Mouse (Mus musculus): ENCODE data around the gene Nipsnap3a.

Gene Nipsnap3a

DNA sequence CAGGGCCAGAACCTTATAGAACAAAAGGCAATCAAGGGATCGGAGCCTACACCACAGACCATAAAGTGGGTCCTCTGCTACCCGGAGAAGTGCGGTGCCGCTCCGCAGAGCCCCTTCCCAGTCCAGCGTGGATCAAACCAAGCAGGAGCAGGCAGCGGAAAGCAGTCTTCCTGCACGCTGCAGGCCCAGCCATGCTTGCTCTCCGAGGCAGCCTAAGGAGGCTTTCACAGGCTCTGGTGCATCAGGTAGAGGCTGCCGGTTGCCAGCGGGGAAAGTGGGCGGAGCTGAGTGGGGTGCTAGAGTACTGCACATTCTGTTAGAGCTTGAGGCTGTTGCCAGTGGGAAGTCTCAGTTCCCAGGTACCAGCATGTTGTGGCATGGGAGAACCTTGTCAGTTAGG is at the start of gene Nipsnap3a:
Gene Nipsnap3a (plus strand): TSS at position 25 of the 400 bp plus-strand sequence.
- DNase-seq (ENCODE audit: low spot score in 2 of 2) = no peak

DNA sequence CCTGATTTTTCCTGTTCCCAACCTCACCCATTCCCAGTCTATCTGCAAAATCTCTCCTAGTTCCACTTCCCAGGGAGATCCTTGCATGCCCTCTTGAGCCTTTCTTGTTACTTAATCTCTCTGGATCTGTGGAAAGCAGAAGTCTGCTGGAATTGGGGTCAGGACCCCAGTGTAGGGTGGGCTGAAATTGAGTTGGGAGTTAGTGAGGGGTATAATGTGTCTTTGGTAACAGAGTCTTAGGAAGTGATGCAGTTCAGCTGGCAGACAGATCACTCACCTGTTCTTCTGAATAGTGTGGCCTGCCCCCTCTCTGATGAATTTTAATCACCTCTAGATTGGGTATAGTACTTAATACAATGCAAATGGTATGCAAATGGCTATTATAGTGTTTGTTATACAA is 42.4 kb upstream of the Nipsnap3a start:
- DNase-seq (ENCODE audit: low spot score in 2 of 2) = no peak

DNA sequence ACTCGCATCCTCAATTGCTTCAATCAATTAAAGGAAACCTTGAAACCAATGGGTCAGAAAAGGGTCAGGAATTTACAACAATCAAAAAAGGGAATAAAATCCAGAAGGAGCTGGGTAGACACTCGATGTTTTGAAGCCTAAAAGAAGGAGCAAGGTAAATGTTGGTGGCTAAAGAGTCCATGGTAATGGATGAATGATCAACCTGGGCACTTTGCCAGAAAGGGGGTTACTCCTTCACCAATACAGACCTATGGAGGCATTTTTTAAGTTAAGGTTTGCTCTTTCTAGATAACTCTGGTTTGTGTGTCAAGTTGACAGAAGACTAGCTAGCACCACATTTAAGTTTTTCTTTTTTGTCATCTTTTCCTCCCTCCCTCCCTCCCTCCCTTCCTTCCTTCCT is 40.1 kb upstream of the Nipsnap3a start:
- no peak for DNase-seq (ENCODE audit: low spot score in 2 of 2)

DNA sequence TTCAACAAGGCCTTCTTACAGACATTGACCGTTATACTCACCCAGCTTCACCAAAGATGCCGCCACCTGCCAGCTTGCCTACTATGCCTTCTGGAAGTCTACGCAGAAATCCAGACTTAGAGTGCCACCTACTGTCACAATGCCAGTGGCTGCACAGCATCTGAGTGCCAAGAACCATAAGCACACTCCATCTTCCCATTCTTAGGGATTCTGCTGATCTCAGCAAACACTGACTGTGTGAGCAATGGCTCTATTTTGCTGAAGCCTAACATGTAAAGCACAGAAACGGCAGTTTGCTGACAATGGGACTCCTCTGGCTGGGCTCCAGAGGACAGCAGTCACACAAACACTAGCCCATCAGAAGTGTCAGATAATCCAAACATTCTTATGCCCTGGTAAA is 30.4 kb upstream of the Nipsnap3a start:
- DNase-seq (ENCODE audit: low spot score in 2 of 2) = peak in 1 of 2 experiments; percentile 4

DNA sequence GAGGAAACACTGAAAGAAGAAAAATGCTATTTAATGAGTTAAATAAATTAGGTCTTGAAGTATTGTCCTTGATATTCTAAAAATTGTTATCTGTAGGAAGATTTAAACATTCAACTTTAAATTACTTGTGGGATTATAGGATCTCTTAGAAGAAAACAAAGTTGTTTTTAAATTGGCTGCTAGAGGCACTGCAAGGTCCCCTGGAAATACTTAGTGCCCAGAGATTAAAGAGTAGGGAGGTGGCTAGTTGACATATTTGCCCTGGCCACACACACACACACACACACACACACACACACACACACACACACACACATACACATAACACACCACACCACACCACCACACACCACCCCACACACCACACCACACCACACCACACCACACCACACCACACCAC is 24.8 kb upstream of the Nipsnap3a start, which contains the start of gene Olfr270:
Gene Olfr270 (plus strand): TSS at position 301 of the 400 bp plus-strand sequence.
- no peak for DNase-seq (ENCODE audit: low spot score in 2 of 2)

DNA sequence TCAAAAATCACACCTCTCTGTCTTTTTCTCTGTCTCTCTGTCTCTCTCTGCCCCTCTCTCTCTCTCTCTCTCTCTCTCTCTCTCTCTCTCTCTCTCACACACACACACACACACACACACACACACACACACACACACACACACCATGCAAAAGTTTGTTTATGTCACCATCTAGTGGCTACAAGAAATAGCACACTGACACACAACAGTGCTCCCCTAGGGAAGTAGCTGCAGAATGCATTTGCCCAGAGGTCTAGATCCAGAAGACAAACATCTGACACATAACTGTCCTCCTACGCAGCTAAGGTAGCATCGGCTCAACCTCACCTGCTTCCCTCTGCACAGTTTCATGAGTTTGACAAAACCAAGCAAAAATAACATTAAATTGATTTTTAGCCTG is 3.9 kb upstream of the Nipsnap3a start:
- DNase-seq (ENCODE audit: low spot score in 2 of 2) = no peak

DNA sequence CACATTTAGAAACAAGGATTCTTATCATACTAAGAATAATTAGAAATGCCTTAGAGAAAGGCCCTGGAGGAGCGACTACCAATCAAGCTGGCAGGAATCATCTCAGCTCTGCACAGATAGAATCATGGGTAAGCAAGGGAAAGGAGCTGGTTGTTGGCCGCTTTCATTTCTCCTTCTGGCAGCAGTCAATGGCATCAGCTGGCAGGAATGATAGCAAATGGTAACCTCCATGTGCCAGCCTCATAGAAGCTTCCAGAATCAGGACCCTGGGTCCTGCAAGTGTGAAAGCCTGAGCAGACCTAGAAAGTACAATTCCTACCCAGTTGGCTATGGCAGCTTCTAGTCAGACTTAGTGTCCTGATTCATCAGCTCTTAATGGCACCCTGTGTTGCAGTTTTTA is 2.8 kb upstream of the Nipsnap3a start:
- no peak for DNase-seq (ENCODE audit: low spot score in 2 of 2)

DNA sequence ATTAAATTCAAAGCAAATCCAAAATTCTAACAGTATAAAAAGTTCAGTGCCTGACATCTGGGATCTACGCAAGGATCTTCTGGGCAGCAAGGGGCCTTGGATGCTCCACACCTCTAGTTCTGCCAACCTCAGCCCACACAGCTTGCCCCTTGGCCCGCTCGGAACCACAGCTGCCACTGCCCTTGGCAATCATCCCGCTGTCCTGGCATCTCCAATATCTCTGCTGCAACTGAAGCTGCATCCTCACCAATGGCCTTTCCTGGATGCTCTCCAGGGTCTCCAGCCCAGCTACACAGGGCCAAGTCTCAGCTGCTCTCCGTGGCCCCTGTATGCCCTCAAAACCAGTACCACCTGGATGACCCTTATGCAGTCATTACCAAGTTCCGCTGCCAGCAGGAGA is 10.4 kb downstream of the Nipsnap3a start:
- DNase-seq (ENCODE audit: low spot score in 2 of 2) = no peak

DNA sequence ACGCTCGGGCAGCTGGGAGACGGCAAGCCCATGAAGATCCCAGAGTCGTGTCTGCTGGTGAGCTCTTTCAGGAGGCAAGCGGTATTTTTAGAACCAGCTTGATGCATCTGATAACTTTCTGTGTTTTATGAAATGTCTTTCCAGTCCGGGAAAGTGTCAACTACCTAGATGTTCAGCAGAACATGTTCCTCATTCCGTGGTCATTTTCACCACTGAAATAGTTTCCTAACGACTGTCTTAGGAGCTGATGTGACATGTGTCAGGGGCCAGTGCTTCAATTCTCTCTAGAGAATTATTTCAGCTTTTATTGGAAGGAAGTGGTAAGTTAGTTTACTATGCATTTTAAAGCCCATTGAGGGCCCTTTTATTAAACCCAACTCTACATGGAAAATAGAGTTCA is 11.1 kb downstream of the Nipsnap3a start:
- no peak for DNase-seq (ENCODE audit: low spot score in 2 of 2)

DNA sequence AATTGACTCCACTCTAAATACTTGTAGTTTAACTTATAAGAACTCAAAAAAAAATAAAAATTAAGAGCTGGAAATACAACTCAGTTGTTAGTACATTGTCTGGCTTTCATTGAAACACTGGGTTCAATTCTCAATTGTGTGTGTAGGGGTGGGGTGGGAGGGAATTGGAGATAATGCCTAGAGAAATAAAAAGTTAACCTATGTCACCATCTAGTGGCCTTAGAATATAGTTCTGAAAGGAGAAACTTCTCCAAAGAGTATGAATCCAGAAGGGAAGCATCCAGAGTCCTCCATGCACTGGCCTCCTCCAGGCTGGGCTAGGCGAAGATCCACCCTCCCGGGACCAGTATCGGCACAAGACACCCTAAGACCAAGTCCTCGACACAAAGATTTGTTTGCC is 20.1 kb downstream of the Nipsnap3a start:
- no peak for DNase-seq (ENCODE audit: low spot score in 2 of 2)

DNA sequence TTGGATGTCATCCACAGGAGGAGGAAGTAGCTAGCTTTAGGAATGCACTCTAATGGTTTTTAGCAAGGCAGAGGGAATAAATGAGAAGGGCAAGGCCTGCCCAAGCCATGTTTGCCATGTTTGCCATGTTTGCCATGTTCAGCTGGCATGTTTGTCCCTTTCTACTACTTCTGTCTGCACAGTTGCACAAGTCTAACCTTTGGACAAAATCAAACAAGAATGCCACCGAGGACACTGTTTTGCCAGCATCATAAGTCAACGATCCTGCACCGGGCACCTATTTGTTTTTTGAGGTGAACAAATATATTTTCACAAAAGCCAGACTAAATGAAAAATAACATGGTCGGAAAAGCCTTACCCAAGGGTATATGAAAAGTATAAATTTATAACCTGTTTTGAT is 20.8 kb downstream of the Nipsnap3a start:
- no peak for DNase-seq (ENCODE audit: low spot score in 2 of 2)

DNA sequence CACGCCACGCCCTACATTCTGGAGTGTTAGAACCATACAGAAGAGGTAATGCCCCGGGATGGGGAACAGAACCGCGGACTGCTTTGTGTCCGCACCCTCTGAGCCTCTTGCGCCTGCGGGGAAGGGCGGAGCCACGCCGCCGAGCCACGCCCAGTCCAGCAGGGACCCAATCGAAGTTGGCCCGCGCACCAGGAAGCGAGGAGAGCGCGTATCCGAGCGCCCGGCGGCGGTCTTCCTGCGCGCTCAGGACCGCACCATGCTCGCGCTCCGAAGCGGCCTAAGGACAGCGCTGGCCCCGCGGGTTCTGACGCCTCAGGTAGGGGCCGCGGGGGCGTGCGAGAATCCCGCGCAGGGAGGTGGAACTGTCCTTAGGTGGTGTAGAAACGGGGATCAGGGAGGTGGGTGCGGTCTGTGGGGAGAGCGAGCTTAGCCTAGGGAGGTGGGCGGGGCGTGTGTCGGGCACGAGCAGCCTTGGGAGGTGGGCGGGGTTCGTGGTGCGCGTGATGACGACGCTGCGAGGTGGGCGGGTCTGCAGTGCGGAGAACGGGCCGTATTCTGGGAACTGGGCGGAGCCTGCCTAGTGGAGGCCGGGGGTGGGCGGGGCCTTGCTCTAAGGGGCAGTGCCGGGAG is 22.8 kb downstream of the Nipsnap3a start, which contains the start of gene Nipsnap3b:
Gene Nipsnap3b (plus strand): TSS at position 149 of the 630 bp plus-strand sequence.
- peak; percentile 91 to 94 for DNase-seq (ENCODE audit: low spot score in 2 of 2)

DNA sequence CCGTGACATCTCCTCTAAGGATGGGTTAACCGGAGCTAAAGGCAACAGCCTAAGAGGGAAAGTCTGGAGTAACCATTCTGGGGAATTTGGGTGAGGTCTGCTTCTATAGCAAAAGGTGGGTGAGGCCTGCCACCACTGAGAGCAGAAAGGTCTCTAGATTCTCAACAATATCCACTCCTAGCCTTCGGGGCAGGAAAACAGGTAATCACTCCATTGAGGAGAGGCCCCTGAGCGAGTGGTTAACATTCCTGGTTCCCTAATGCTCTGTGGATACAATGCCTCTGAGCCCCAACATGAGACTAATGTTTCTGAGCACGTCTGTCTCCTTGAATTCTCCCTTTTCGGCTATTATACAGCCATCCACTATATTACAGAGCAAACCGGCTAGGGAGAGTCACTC is 25.3 kb downstream of the Nipsnap3a start:
- no peak for DNase-seq (ENCODE audit: low spot score in 2 of 2)

DNA sequence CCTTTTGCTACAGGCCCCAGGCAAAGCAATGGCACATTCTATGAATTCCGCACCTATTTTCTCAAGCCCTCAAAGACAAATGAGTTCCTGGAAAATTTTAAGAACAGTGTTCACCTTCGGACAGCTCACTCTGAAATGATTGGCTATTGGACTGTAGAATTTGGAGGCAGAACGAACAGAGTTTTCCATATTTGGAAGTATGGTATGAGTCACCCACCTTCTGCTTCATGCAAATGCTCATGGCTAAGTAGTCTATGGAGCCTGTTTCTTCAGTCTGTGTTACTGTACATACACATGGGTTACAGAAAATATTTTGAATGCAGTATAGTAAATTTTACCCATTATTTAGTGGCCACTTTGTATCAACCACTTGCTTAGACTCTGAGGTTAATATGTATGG is 26.0 kb downstream of the Nipsnap3a start:
- no peak for DNase-seq (ENCODE audit: low spot score in 2 of 2)

DNA sequence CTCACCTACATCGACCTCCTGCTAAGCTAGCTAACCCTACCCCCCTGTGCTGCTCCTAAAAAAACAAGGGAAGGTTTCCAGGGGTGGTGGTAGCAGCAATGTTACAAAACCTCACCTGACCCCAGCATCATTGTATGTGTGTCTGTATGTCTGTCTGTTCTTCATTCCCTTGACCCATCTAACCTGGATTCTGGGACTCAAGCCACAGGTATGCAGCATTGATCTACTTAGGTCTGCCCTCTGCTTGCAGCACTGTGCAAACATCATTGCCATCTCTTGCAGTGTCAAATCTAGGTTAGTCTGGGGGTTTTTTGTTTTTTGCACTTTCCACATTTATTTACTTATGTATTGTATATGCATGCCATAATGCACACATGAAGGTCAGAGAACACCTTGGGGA is 29.3 kb downstream of the Nipsnap3a start:
- no peak for DNase-seq (ENCODE audit: low spot score in 2 of 2)

DNA sequence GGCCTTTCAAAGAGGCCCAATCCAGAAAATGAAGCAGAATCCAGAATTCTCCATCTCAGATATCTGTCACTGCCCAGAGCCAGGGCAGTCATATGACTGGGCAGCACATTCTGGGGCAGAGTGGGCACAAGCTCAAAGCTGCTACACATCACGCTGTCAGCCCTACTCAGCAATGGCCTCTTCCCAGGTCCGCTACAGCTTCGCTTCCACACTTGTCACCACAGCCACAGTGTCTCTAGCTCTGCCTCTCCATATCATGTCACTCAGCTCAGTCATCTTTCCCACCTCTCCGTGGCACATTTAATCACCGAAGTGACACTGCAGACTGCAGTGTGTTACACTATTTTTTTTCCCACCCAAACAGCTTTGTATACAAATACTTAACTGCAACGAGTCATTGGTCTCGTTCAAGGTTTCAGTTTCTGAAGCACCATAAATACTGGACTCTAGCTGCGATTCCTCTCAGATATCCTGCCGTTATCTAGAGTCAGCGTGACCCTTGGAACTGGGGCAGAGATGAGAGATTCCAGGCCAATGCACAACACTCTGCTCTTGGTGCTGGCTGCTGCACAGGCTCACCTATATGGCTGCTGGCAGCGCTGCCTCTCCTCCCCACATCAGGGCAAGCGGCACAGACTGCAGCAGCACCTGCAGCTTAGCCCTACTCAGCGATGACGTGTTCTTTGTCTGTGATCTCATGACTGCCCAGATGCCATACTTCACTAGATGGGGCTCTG is 34.3 kb downstream of the Nipsnap3a start:
- DNase-seq (ENCODE audit: low spot score in 2 of 2) = no peak

DNA sequence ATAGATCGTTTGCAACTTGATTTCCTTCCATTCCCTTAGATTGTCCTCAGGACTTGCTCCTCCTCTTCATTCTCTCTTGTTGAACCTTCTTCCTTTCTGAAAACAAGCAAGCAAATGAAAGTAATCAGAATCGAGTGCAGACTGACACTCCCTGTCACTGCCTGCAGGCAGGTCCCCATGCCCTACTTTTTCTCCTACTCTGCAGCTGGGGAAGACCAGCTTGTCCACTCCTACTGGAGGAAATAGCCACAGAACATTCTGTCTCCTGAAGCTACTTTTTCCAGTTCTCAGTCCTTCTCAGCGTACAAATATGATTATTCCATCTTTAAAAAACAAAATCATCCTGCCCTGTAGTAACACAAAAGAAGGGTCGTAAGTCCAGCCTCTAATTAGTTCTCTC is 35.3 kb downstream of the Nipsnap3a start:
- no peak for DNase-seq (ENCODE audit: low spot score in 2 of 2)

DNA sequence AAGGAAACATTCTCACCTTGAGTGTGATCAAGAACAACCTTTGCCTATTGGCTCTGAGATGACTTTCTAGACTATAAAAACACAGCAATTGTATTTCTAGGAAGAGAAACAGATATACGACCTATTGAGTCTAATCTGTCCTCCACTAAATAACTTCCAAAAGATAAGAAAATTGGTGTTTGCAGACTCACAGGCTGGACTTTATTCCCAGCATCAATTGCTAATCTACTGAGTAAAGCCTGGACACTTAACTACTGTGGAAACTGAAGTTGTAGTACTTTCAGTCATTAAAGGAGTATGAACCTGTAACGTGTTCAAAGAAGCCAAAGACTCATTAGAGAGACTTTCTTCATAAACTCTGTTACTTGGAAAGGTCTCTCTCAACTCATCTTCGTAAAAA is 38.7 kb downstream of the Nipsnap3a start:
- DNase-seq (ENCODE audit: low spot score in 2 of 2) = no peak

DNA sequence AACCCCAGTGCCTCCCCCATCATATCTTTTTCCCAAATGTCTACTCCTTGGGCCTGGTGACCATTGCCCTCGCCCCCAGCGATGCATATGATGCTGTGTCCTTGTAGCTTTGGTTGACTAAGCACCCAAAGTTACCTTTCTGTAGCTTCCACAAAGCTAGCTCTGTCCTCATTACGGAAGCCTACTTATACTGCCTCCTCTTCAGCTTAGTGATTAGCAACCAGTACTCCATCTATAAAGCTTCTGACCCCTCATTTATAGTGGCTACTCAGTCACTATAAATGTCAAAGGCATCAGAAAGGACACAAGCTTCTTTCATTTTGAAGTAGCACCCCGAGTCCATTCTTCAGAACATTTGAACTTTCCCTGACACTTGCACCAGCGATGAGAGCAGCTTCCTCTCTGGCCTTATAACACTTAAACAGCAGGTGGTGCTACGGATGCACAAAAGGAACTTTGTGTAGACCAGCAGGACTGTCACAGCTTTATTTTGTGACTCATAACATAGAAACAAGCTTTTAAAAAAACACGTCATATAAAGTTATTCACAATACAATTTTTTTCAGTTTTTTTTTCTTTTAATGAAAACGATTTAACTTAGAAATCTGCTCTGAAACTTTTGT is 41.4 kb downstream of the Nipsnap3a start:
- DNase-seq (ENCODE audit: low spot score in 2 of 2) = no peak

DNA sequence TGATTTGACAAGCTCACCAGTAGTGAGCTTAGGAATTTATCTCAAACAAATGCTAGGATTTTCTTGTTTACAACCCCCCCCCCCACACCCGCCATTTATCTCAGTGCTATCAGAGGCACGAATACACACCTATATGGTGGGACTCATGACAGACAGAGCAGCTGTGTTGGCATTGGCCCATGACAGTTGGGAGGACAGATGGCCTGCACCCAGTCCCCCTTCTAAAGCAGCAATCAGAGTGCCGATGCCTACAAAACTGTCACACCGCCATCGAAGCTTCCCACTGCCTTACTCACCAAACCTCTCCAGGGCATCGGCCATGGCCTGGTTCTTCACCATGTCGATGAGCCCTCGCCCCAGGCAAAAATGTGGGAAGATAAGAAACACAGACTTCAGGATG is 54.7 kb downstream of the Nipsnap3a start:
- DNase-seq (ENCODE audit: low spot score in 2 of 2) = no peak

DNA sequence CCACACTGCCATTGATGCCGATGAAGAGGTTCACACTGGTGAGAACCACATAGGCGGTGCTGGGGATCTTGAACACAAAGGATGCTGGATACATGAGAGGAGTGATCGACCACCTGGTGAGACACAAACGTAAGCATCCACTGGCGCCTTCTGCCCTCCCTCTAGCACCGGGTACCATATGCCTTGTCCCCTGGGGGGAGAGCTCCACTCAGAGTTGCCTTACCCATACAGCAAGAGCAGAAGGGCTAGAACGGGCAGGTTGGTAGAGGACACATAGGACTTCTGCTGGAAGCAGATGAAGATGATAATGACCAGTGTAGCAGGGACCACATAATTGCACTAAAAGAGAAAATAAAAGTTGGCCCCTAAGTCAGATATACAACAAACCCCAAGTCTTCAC is 56.7 kb downstream of the Nipsnap3a start:
- DNase-seq (ENCODE audit: low spot score in 2 of 2) = no peak

DNA sequence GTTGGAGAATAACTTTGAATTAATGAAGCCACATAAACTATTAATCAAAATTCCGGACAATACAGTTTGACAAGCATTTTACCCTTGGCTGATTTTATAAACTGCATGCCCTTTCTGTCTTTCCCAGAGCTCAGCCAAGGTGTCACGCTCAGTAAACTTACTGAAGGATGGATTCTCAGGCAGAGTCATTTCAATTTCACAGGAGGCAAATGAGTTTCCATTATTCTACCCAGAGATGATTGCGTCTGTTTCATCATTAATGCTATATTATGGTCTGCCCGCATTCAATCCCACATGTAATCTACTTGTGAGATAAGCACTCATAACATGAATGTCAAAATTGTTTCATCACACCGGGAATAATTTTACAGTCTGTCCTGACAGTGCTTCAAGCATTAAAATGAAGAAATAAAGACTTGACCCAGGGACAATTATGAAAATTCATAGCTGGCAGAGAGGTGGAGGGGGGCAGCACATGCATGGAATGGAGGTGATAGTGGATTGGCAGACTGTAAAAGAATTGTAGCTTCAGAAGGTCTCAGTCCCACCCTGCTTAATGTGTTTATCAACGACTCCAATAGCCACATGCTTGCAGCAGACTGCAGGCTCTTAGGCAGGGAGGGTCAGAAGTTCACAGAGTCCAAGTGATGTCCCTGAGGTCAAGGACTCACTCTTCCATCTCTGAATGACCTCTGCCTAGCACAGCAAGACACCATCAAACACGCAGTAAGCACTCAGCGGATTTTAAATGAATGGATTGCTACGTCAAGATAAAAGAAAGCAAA is 57.4 kb downstream of the Nipsnap3a start:
- no peak for DNase-seq (ENCODE audit: low spot score in 2 of 2)
